Mouse (Mus musculus) adrenal gland, adult 8-10 months (tissue): ENCODE data around the gene Hnrnpdl. TPM values are rescaled to one million over a fixed set of nuclear protein-coding genes. Genes with fewer than 3 reads are reported as not detected.

ENCODE experiments used
- DNase-seq: peaks from one replicate; pipeline ENCODE4 v3.0.0; 2022
- total RNA-seq, 4 experiments: library from RNA; stranded (reverse); gene quantifications; 2 replicates each; pipeline ENCODE4 v1.2.4; 2022

Hnrnpdl gene
- total RNA-seq, 4 experiments from 2014 or later = 73.6 to 207 (median 150) TPM

DNA sequence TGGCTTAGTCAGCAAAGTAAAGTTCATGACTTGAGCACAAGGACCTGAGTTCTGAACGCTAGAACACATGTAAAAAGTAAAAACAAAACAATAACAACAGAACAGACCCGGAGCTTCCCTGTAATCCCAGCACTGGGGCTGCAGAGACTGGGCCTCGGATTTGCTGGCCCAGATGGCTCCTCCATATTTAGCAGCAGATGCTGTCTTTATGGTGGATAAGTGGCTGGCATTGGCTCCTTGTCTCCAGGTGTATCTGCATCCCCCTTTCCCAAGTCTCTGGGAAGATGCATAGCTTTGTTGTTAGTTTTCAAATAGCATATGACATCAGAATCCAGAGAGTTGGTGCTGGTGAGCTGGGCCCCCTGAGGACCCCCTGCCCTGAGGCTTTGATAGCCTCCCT, 6.6 kb upstream of the Hnrnpdl start:
- no peak for DNase-seq

- DNase-seq = no peak
These were observed 5.2 kb upstream of the Hnrnpdl start for GRCm38 (mm10) chr5:100044621-100045020.

DNA sequence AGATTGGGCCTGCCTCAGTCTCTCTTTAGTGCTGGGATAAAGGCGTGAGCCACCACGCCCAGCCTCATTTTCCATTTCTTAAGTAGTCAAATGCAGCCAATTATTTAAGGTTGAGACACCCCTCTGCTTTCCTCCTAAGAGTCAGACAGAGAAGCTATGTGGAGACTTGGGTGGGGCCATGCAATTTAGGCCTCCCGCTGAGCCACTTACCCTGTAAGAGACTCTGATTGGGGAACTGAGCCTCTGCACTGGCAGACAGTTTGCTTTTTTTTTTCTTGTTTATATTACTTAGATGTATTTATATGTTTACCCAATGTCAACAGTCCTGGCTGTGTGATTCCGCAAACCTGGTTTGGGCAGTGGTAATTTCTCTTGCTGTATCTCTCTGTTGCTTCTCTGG, 4.6 kb upstream of the Hnrnpdl start:
- no peak for DNase-seq

DNA sequence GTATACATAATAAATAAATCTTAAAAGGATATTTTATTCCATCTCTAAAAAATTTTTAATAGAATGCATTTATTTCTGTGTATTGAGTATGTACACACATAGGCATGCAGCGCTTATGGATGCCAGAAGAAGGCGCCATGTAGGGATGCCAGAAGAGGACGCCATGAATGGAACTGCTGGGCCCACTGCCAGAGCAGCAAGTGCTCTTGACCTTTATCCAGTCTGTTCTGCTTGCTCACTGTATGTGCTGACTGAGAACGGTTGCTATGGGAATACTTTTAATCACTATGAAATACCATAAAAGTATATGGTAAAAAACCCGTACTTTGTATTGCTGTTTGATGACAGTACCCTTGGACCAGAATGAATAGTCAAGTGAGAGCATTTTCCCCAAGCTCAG, 3.9 kb upstream of the Hnrnpdl start:
- peak; percentile 81 for DNase-seq

- no peak for DNase-seq
These were observed 3.0 kb upstream of the Hnrnpdl start for GRCm38 (mm10) chr5:100042467-100042866.

DNA sequence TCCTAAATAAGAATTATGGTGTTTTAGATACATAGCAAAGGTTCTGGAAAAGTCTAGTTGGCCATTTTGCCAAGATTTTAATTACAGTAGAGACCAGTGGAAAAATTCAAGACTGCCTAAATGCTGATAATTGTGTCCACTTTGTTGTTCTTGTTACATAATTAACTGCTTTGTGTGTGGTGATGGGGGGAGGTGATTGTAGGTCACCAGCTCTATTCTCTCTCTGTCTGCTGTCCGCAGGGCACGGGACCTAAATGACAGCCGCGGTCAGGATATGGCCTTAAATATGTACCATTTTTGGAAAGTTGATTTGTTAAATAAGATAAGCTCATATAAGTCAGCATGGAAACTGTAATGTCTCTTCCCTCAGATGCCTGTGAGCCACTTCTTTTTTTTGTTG, 1.8 kb upstream of the Hnrnpdl start:
- no peak for DNase-seq

- DNase-seq = peak; percentile 53
These were observed 869 bp upstream of the Hnrnpdl start for GRCm38 (mm10) chr5:100040281-100040784.

DNA sequence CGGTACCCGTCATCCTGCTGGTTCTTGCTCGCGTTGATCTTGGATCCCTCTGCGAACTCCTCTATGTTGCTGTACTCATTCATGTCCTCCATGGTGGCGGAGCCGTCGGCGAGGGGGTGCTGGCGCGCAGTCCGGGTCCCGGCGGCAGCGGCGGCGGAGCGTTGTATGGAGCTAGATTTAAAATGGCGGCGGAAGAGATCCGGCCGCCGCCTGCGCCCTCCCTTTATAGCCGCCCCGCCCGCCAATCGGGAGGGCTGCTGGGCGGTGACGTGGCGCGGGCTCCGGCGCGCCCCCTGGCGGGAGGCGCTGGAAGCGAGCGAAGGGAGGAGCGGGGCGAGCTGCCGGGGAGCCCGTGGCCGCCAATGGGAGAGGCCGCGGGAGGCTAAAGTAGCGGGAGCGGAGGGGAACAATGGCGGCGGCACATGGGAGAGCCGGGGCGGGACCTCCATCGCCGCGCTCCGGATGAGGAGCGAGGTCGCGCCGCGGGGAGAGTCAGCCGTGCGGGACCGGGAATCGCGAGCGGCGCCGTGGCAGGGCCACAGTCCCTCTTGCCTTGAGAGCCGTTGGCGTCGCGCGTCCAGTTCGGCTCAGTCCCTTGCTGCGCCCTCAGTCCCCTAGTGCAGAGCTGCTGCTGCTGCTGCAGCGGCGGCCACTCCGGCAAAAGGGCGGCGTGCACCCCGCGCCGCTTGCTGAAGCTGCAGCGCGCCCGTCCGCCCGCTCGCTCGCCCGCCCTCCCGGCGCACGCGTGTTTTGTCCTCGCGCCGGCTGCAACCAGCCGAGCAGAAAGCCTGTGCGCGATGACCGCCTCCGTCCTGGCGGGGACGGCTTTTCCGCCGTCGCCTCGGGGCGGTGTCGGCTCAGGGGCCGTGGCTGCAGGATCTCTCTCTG, 506 bp downstream of the Hnrnpdl start:
- peak; percentile 92 for DNase-seq

GRCm38 (mm10) chr5:100037965-100038713, 1.3 kb downstream of the Hnrnpdl start:
- peak; percentile 83 for DNase-seq

DNA sequence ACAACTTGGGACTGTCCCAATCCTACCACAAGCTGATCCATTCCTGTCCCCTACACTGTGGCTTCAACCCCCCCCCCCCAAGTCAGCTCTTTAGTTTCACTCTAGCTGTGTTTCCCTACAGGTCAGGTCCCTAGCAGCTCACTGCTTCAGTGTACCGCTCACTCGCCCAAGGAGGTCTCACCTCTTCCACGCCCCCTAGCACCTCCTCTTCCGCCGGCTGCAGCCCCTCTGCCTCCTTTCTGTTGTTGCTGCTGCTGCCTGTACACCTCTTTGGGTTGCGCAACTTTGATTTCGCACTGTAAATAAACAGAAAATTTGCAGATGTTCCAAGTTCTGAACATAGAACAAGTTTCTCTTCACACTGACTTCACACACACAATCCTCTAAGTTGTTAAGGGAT, 2.8 kb downstream of the Hnrnpdl start:
- DNase-seq = no peak

GRCm38 (mm10) chr5:100035950-100036349, 3.5 kb downstream of the Hnrnpdl start:
- DNase-seq = no peak

DNA sequence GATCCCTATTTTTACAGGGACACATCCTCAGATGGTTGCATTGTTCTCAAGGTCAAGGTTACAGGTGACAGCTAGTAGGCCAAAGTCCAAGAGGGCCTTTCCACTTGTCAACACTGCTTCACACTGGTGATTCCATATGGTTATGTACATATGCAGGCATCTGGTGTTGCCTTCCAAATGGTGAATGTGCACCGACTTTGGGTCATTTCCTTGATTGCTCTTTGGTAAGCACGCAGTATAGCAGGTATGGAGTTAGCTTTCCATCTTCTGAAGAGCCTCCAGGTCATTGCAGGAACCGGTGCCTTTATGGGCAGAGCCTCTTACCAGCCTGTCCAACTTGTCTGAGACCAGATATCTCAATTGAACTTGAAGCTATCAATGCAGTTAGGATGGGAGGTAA, 6.8 kb downstream of the Hnrnpdl start:
- DNase-seq = no peak

DNA sequence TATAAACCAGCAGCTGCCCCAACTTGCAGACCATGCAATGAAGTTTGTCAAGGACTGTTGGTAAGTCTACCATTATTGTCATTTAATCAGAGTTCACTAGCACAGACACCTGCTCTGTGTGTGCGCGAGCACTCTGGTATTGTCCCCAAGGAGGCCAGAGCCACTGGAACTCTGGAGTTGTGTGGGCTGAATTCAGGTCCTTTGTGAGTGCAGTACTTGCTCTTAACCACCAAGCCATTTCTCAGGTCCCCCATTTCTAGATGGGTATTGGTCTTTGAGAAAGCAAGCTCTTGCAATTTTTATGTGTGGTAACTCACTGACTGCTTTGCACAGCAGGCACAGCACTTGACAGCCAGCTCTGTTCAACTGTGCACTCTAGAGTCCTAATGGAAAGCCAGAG, 7.4 kb downstream of the Hnrnpdl start:
- no peak for DNase-seq

DNA sequence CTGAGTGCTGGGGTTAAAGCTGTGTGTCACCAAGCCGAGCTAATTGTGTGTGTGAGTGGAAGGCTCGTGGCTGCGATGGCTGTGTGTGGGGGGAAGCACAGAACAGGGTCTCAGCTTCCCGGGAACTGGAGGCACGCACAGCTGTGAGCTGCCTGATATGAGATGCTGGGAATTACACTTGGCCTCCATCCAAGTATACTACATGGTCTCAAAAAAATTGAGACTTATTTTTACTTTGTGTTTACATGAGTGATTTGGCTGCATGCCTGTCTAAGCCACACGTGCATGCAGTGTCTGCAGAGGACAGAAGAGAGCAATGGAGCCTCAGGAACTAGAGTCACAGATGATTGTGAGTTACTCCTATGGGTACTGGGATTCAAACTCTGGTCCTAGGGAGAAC, 9.4 kb downstream of the Hnrnpdl start:
- DNase-seq = no peak

DNA sequence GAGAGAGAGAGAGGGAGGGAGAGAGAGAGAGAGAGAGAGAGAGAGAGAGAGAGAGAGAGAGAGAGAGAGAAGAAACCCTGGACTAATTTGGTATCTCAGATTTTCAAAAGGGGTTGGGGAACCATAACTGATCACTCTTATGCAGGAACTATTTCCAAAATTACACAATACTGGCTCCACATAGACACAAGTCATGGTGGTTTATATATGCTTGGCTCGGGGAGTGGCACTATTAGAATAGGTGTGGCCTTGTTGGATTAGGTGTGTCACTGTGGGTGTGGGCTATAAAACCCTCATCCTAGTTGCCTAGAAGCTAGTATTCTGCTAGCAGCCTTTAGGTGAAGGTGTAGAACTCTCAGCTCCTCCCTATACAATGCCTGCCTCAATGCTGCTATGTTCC, 14.6 kb downstream of the Hnrnpdl start:
- DNase-seq = no peak

DNA sequence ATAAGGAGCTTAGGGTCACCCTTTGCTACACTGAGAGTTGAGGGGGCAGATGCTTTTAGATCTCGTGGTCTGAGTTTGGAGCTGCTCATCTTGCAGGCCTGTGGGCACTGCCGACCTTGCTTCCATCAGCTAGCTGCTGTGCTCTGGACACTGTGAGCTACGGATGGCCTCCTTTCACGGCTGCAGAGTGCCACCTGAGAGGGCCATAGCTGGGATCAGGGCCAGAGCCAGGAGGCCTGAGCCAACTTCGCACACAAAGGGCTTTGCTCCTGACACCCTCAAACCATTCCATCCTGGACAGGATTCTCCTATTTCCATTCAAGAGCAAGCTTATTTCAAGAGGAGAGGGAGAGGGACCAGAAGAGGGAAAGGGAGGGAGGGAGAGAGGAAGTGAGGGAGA, 15.1 kb downstream of the Hnrnpdl start:
- no peak for DNase-seq

GRCm38 (mm10) chr5:100020089-100020488, 19.4 kb downstream of the Hnrnpdl start:
- no peak for DNase-seq

GRCm38 (mm10) chr5:100012599-100012998, 26.9 kb downstream of the Hnrnpdl start:
- DNase-seq = no peak

DNA sequence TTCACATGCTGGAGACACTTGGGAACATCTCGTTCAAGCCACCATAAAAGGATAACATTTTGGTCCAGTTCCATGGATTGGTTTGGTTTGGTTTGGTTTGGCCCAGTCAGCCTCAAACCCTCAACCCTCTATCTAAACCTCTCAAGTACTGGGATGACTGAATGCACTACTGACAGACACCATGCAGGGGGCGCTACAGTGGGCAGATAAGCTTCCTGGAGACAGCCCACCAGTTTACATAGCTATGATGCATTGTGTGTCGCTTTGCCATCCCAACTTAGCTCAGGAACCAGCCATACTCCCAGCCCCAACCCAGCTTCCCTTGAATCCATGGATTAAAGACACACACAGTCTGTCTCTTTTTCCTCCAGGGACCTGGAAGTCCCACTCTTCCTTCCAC, 31.0 kb downstream of the Hnrnpdl start:
- DNase-seq = no peak

GRCm38 (mm10) chr5:100007040-100007375, 32.5 kb downstream of the Hnrnpdl start:
- DNase-seq = no peak

GRCm38 (mm10) chr5:100006324-100007039, 33.0 kb downstream of the Hnrnpdl start:
- no peak for DNase-seq

DNA sequence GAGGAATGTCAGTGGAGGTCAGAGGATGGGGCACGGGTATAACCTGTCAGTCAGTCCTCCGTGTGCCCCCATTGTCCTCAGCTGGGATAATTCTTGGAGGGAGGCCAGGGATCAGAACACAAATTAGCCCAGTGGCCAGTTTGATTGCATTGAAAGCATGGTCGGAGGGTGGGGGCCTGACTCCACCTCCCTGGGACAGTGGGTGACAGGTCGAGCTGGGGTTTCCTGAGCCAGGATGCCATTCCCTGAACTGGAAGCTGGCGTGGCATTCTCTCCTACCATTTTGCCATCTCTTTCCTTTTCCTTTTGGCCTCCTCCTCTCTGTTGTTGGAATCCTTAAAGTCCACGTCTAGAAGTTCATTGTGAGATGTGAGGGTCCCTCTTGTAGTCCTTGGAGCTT, 33.6 kb downstream of the Hnrnpdl start:
- no peak for DNase-seq

- DNase-seq = no peak
These were observed 34.0 kb downstream of the Hnrnpdl start for GRCm38 (mm10) chr5:100005431-100005830.
